Mouse (Mus musculus) ES-Bruce4 (cell line): ENCODE results near the gene Dcbld2.

Source experiments
- CTCF ChIP-seq: IDR thresholded peaks from one replicate; pipeline ENCODE4 v1.8.1; 2011; ENCODE audit warnings: low read depth, low read length
- POLR2A ChIP-seq: IDR thresholded peaks from one replicate; pipeline ENCODE4 v1.8.1; 2011; ENCODE audit warnings: low read length; ENCODE audit not compliant: insufficient read depth

DNA sequence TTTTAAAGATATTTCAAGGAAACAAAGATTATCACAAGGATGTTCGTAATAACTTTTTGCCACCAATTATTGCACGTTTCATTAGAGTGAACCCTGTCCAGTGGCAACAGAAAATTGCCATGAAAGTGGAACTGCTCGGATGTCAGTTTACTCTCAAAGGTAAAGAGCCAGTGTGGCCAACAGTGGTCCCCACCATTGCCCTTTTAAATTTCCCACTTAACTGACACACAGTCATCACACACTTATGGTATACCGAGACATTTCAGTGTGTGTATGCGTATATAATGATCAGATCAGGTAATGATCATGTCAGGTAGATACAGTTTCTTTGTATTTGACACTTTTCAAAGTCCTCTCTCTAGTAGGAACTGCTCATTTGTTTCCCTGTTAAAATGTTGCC is 46.9 kb downstream of the Dcbld2 start:
- no peak for TF ChIP-seq POLR2A
- TF ChIP-seq CTCF, result no peak
